Mouse (Mus musculus): ENCODE results near the gene Dyrk1a. TPM values are rescaled to one million over a fixed set of nuclear protein-coding genes. Genes with fewer than 3 reads are reported as not detected.

Gene Dyrk1a
- polyA plus RNA-seq, 1 experiment = 20.7 TPM

DNA sequence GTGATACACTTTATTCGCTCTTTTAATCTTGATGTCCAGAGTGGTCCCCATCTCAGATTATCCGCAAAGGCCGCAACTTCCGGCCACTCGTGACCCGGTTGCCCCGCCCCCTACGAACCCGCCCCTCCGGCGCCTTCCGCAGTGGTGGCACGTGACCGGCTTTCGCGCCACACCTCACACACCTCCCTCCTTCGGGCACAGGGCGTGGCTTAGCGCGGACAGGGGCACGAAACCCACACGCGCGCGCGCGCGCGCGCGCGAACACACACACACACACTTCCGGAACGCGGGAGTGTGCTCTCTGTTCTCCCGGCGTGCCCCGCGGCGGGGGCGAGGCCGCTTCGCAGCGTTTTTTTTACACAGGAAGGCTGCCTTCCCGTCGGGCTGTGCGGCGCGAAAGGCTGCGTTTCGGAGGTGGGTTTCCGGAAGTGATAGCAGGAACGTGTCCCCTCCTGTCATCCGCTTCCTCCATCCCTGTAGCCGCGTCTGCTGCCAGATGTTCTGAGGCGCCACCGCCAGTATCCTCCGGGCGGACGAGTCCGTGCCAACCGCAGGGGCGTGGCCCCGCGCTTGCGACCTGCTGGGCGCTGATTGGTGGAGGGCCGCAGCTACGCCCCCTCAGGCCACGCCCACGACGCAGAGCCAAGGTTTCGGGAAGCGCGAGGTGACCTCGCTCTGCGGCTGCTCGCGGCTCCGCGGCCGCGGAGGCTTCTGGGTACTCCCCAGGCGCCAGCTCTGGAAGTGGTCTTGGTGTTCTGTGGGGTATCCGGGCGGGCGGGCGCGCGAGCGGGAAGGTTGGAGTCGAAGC lies 43.3 kb upstream of the Dyrk1a start, which contains the start of gene Vps26c:
Gene Vps26c (minus strand): TSS at position 487 of the 808 bp plus-strand sequence.
- no peak for TF ChIP-seq TCF12 (IDR thresholded peaks at IDR 0.05; ENCODE audit: insufficient read depth, poor library complexity, severe bottlenecking)
- peak in 1 of 3 experiments; percentile 40 for TF ChIP-seq MYOD1 (IDR thresholded peaks at IDR 0.05; ENCODE audit: control insufficient read depth in 1 of 3, insufficient read length in 2 of 3, low read depth in 2 of 3)
- TF ChIP-seq SRF (IDR thresholded peaks at IDR 0.05; ENCODE audit: control insufficient read depth, insufficient read length, low read depth) = peak; percentile 44
- TF ChIP-seq CEBPB (IDR thresholded peaks at IDR 0.05; ENCODE audit: insufficient read depth, poor library complexity, severe bottlenecking) = no peak
- peak; percentile 32 for TF ChIP-seq MAX (IDR thresholded peaks at IDR 0.05; ENCODE audit: low read depth)
- TF ChIP-seq USF1 (IDR thresholded peaks at IDR 0.05; ENCODE audit: low read depth) = peak; percentile 92
- TF ChIP-seq MYOG (IDR thresholded peaks at IDR 0.05; ENCODE audit: control insufficient read depth in 1 of 3, insufficient read depth in 1 of 3, insufficient read length in 2 of 3, low read depth in 2 of 3) = peak in 1 of 3 experiments; percentile 54
- peak; percentile 72 for TF ChIP-seq E2F4 (IDR thresholded peaks at IDR 0.05; ENCODE audit: insufficient read depth)
- no peak for TF ChIP-seq REST (IDR thresholded peaks at IDR 0.05; ENCODE audit: insufficient read depth, insufficient read length)
- TF ChIP-seq TCF3 (IDR thresholded peaks at IDR 0.05; ENCODE audit: insufficient read length, low read depth) = no peak
- TF ChIP-seq POLR2A (IDR thresholded peaks at IDR 0.05; ENCODE audit: insufficient read length, low read depth) = peak; percentile 92
- TF ChIP-seq POLR2AphosphoS2 (IDR thresholded peaks at IDR 0.05; ENCODE audit: insufficient read length, low read depth) = peak; percentile 93
- H3K4me2 ChIP-seq (ENCODE audit: low read depth) = peak within 1 kb of the TSS; percentile 97
- H3K79me2 ChIP-seq (ENCODE audit: control insufficient read depth, insufficient read depth) = peaks cover 35% of the 10 kb centered on the region
- H3K27me3 ChIP-seq (ENCODE audit: control insufficient read depth, insufficient read depth, insufficient read length) = no peaks in the 10 kb centered on the region
- no peaks in the 10 kb centered on the region for H3K36me3 ChIP-seq (ENCODE audit: control insufficient read depth, insufficient read depth)
- H3ac ChIP-seq (ENCODE audit: control insufficient read depth, insufficient read length) = peak within 1 kb of the TSS; percentile 61
- H3K4me3 ChIP-seq = peak within 1 kb of the TSS; percentile 78

DNA sequence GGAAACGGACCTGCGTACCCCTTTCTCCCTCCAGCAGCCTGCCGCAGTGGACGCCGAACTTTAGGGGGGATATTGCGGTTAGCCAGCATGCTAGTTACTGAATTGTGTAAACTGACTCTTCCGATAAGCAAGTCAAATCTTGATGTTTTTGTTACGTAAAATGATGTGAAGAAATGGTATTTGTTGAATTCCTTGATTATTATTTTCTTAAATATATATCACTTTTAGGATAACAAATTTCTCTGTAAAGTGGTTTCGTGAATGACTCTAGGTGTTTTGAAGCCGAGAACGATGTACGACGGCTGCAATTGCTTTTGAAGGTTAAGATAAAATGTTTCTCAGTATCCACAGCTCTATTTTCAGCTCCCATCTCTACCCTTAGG lies 42.7 kb upstream of the Dyrk1a start:
- H3K4me2 ChIP-seq (ENCODE audit: low read depth) = peak overlapping the region; percentile 93
- H3K79me2 ChIP-seq (ENCODE audit: control insufficient read depth, insufficient read depth) = peaks cover 29% of the 10 kb centered on the region
- H3K4me3 ChIP-seq = peak overlapping the region; percentile 78
- H3K27me3 ChIP-seq (ENCODE audit: control insufficient read depth, insufficient read depth, insufficient read length) = no peaks in the 10 kb centered on the region
- TF ChIP-seq MYOD1 (IDR thresholded peaks at IDR 0.05; ENCODE audit: control insufficient read depth in 1 of 3, insufficient read length in 2 of 3, low read depth in 2 of 3) (no peak), TCF12 (IDR thresholded peaks at IDR 0.05; ENCODE audit: insufficient read depth, poor library complexity, severe bottlenecking) (no peak), SRF (IDR thresholded peaks at IDR 0.05; ENCODE audit: control insufficient read depth, insufficient read length, low read depth) (no peak), MYOG (IDR thresholded peaks at IDR 0.05; ENCODE audit: control insufficient read depth in 1 of 3, insufficient read depth in 1 of 3, insufficient read length in 2 of 3, low read depth in 2 of 3) (no peak), TCF3 (IDR thresholded peaks at IDR 0.05; ENCODE audit: insufficient read length, low read depth) (no peak)
- no peaks in the 10 kb centered on the region for H3K36me3 ChIP-seq (ENCODE audit: control insufficient read depth, insufficient read depth)
- H3ac ChIP-seq (ENCODE audit: control insufficient read depth, insufficient read length) = peak overlapping the region; percentile 61

GRCm38 (mm10) chr16:94527546-94527945 lies 42.3 kb upstream of the Dyrk1a start:
- H3K27me3 ChIP-seq (ENCODE audit: control insufficient read depth, insufficient read depth, insufficient read length) = no peaks in the 10 kb centered on the region
- H3K4me2 ChIP-seq (ENCODE audit: low read depth) = peak overlapping the region; percentile 93
- peak overlapping the region; percentile 78 for H3K4me3 ChIP-seq
- H3K36me3 ChIP-seq (ENCODE audit: control insufficient read depth, insufficient read depth) = no peaks in the 10 kb centered on the region
- H3K79me2 ChIP-seq (ENCODE audit: control insufficient read depth, insufficient read depth) = peaks cover 25% of the 10 kb centered on the region
- TF ChIP-seq REST (IDR thresholded peaks at IDR 0.05; ENCODE audit: insufficient read depth, insufficient read length) (no peak), MYOG (IDR thresholded peaks at IDR 0.05; ENCODE audit: control insufficient read depth in 1 of 3, insufficient read depth in 1 of 3, insufficient read length in 2 of 3, low read depth in 2 of 3) (no peak), POLR2AphosphoS2 (IDR thresholded peaks at IDR 0.05; ENCODE audit: insufficient read length, low read depth) (no peak), TCF12 (IDR thresholded peaks at IDR 0.05; ENCODE audit: insufficient read depth, poor library complexity, severe bottlenecking) (no peak), CEBPB (IDR thresholded peaks at IDR 0.05; ENCODE audit: insufficient read depth, poor library complexity, severe bottlenecking) (no peak), MYOD1 (IDR thresholded peaks at IDR 0.05; ENCODE audit: control insufficient read depth in 1 of 3, insufficient read length in 2 of 3, low read depth in 2 of 3) (no peak), MAX (IDR thresholded peaks at IDR 0.05; ENCODE audit: low read depth) (no peak), TCF3 (IDR thresholded peaks at IDR 0.05; ENCODE audit: insufficient read length, low read depth) (no peak), USF1 (IDR thresholded peaks at IDR 0.05; ENCODE audit: low read depth) (no peak), SRF (IDR thresholded peaks at IDR 0.05; ENCODE audit: control insufficient read depth, insufficient read length, low read depth) (no peak), POLR2A (IDR thresholded peaks at IDR 0.05; ENCODE audit: insufficient read length, low read depth) (no peak), E2F4 (IDR thresholded peaks at IDR 0.05; ENCODE audit: insufficient read depth) (no peak)
- H3ac ChIP-seq (ENCODE audit: control insufficient read depth, insufficient read length) = peak overlapping the region; percentile 61

- Histone ChIP-seq H3K4me2 (ENCODE audit: low read depth) (no peak overlapping the region), H3K4me3 (no peak overlapping the region), H3K79me2 (ENCODE audit: control insufficient read depth, insufficient read depth) (no peaks in the 10 kb centered on the region), H3K27me3 (ENCODE audit: control insufficient read depth, insufficient read depth, insufficient read length) (no peaks in the 10 kb centered on the region), H3ac (ENCODE audit: control insufficient read depth, insufficient read length) (no peak overlapping the region), H3K36me3 (ENCODE audit: control insufficient read depth, insufficient read depth) (no peaks in the 10 kb centered on the region)
- TF ChIP-seq MYOG (IDR thresholded peaks at IDR 0.05; ENCODE audit: control insufficient read depth in 1 of 3, insufficient read depth in 1 of 3, insufficient read length in 2 of 3, low read depth in 2 of 3) = no peak
- no peak for TF ChIP-seq E2F4 (IDR thresholded peaks at IDR 0.05; ENCODE audit: insufficient read depth)
- no peak for TF ChIP-seq TCF3 (IDR thresholded peaks at IDR 0.05; ENCODE audit: insufficient read length, low read depth)
- TF ChIP-seq MAX (IDR thresholded peaks at IDR 0.05; ENCODE audit: low read depth) = no peak
- TF ChIP-seq MYOD1 (IDR thresholded peaks at IDR 0.05; ENCODE audit: control insufficient read depth in 1 of 3, insufficient read length in 2 of 3, low read depth in 2 of 3) = no peak
- no peak for TF ChIP-seq POLR2AphosphoS2 (IDR thresholded peaks at IDR 0.05; ENCODE audit: insufficient read length, low read depth)
- TF ChIP-seq TCF12 (IDR thresholded peaks at IDR 0.05; ENCODE audit: insufficient read depth, poor library complexity, severe bottlenecking) = no peak
- no peak for TF ChIP-seq USF1 (IDR thresholded peaks at IDR 0.05; ENCODE audit: low read depth)
- TF ChIP-seq REST (IDR thresholded peaks at IDR 0.05; ENCODE audit: insufficient read depth, insufficient read length) = no peak
- TF ChIP-seq CEBPB (IDR thresholded peaks at IDR 0.05; ENCODE audit: insufficient read depth, poor library complexity, severe bottlenecking) = no peak
- no peak for TF ChIP-seq SRF (IDR thresholded peaks at IDR 0.05; ENCODE audit: control insufficient read depth, insufficient read length, low read depth)
- no peak for TF ChIP-seq POLR2A (IDR thresholded peaks at IDR 0.05; ENCODE audit: insufficient read length, low read depth)
Measured at GRCm38 (mm10) chr16:94531268-94531667, 38.5 kb upstream of the Dyrk1a start.
